Mouse (Mus musculus) small intestine, adult 2 months (tissue): ENCODE results near the gene Igsf21. TPM values are rescaled to one million over a fixed set of nuclear protein-coding genes. Genes with fewer than 3 reads are reported as not detected.

Source experiments
- H3K27ac ChIP-seq: fragments of 200-500 bp; 2 replicates; pipeline ENCODE4 v1.5.1; 2012; ENCODE audit warnings: low read depth, low read length, control low read depth, inconsistent platforms; ENCODE audit not compliant: insufficient read depth
- H3K27me3 ChIP-seq: fragments of 200-500 bp; 2 replicates; pipeline ENCODE4 v1.6.1; 2012; ENCODE audit warnings: mild to moderate bottlenecking, moderate library complexity, low read length, inconsistent platforms; ENCODE audit not compliant: control insufficient read depth, insufficient read depth
- H3K36me3 ChIP-seq: fragments of 200-500 bp; 2 replicates; pipeline ENCODE4 v1.6.1; 2012; ENCODE audit warnings: mild to moderate bottlenecking, low read length, control low read depth, inconsistent platforms; ENCODE audit not compliant: control insufficient read depth, insufficient read depth
- H3K4me1 ChIP-seq: fragments of 200-500 bp; 2 replicates; pipeline ENCODE4 v1.6.1; 2012; ENCODE audit warnings: low read length, inconsistent platforms, mixed read lengths; ENCODE audit not compliant: control insufficient read depth, insufficient read depth, insufficient read length
- H3K4me3 ChIP-seq: fragments of 200-500 bp; 2 replicates; pipeline ENCODE4 v1.5.1; 2012; ENCODE audit warnings: low read depth, mild to moderate bottlenecking, control low read depth, inconsistent platforms, low read length, moderate library complexity
- CTCF ChIP-seq: fragments of 200-500 bp; IDR thresholded peaks from 2 replicates; pipeline ENCODE4 v1.5.1; 2012; ENCODE audit warnings: low read depth, mild to moderate bottlenecking, control low read depth, inconsistent platforms, low read length, moderate library complexity, mixed read lengths; ENCODE audit not compliant: insufficient replicate concordance, insufficient read length; ENCODE audit errors: extremely low read depth
- POLR2A ChIP-seq: fragments of 200-500 bp; IDR thresholded peaks from 2 replicates; pipeline ENCODE4 v1.6.1; 2012; ENCODE audit warnings: low read depth, mild to moderate bottlenecking, control low read depth, inconsistent platforms, low read length, moderate library complexity
- WGBS: fragments of 180-500 bp; shearing (Covaris S2); methylation state at CpG from one replicate; pipeline ENCODE4 v1.1.7; 2018; 5-methylcytosine and 5-hydroxymethylcytosine counted together
- polyA plus RNA-seq: library from polyadenylated mRNA; depleted of rRNA; stranded (reverse); fragments of >200 nt; gene quantifications from 2 replicates; pipeline ENCODE4 v1.2.3, GENCODE M21; 2012

Igsf21 gene
- polyA plus RNA-seq, 1 experiment, result 1.0 TPM

- TF ChIP-seq CTCF (no peak), POLR2A (no peak)
- Histone ChIP-seq H3K36me3 (no peaks in the 10 kb centered on the region), H3K4me3 (no peak overlapping the region), H3K4me1 (no peaks in the 10 kb centered on the region), H3K27me3 (no peaks in the 10 kb centered on the region), H3K27ac (no peak overlapping the region)
- 89% methylated on average over 6 of the region's 6 CpGs for WGBS
These were observed 103.4 kb downstream of the Igsf21 start for GRCm38 (mm10) chr4:140143178-140143577.

GRCm38 (mm10) chr4:140140485-140140884, 106.1 kb downstream of the Igsf21 start:
- Histone ChIP-seq H3K4me3 (no peak overlapping the region), H3K4me1 (no peaks in the 10 kb centered on the region), H3K27me3 (no peaks in the 10 kb centered on the region), H3K27ac (no peak overlapping the region), H3K36me3 (no peaks in the 10 kb centered on the region)
- WGBS, result 63% methylated on average over 9 of the region's 9 CpGs
- TF ChIP-seq CTCF, result no peak
- no peak for TF ChIP-seq POLR2A

- WGBS, result 48% methylated on average over 5 of the region's 5 CpGs
- TF ChIP-seq CTCF (no peak), POLR2A (no peak)
- Histone ChIP-seq H3K27me3 (no peaks in the 10 kb centered on the region), H3K36me3 (no peaks in the 10 kb centered on the region), H3K27ac (no peak overlapping the region), H3K4me3 (no peak overlapping the region), H3K4me1 (no peaks in the 10 kb centered on the region)
These were observed 107.7 kb downstream of the Igsf21 start for GRCm38 (mm10) chr4:140138846-140139245.

- H3K4me1 ChIP-seq, result no peaks in the 10 kb centered on the region
- no peaks in the 10 kb centered on the region for H3K27me3 ChIP-seq
- no peaks in the 10 kb centered on the region for H3K36me3 ChIP-seq
- TF ChIP-seq POLR2A, result no peak
- TF ChIP-seq CTCF, result no peak
- H3K4me3 ChIP-seq, result no peak overlapping the region
- no peak overlapping the region for H3K27ac ChIP-seq
- 29% methylated on average over 9 of the region's 9 CpGs for WGBS
These were observed 114.8 kb downstream of the Igsf21 start for GRCm38 (mm10) chr4:140131625-140132321.

- Histone ChIP-seq H3K4me3 (no peak overlapping the region), H3K4me1 (no peaks in the 10 kb centered on the region), H3K27me3 (no peaks in the 10 kb centered on the region), H3K27ac (no peak overlapping the region), H3K36me3 (no peaks in the 10 kb centered on the region)
- TF ChIP-seq POLR2A (no peak), CTCF (no peak)
- WGBS, result 9% methylated on average over 5 of the region's 5 CpGs
These were observed 115.4 kb downstream of the Igsf21 start for GRCm38 (mm10) chr4:140131201-140131600.

GRCm38 (mm10) chr4:140129553-140130275, 116.9 kb downstream of the Igsf21 start:
- H3K36me3 ChIP-seq, result no peaks in the 10 kb centered on the region
- 60% methylated on average over 12 of the region's 12 CpGs for WGBS
- TF ChIP-seq POLR2A (no peak), CTCF (no peak)
- no peak overlapping the region for H3K27ac ChIP-seq
- H3K4me1 ChIP-seq, result no peaks in the 10 kb centered on the region
- no peak overlapping the region for H3K4me3 ChIP-seq
- H3K27me3 ChIP-seq, result no peaks in the 10 kb centered on the region

- Histone ChIP-seq H3K27me3 (no peaks in the 10 kb centered on the region), H3K4me3 (no peak overlapping the region), H3K27ac (no peak overlapping the region), H3K36me3 (no peaks in the 10 kb centered on the region), H3K4me1 (no peaks in the 10 kb centered on the region)
- 63% methylated on average over 11 of the region's 11 CpGs for WGBS
- TF ChIP-seq CTCF, result no peak
- no peak for TF ChIP-seq POLR2A
These were observed 118.5 kb downstream of the Igsf21 start for GRCm38 (mm10) chr4:140128116-140128515.
